In the genomic region with DNA sequence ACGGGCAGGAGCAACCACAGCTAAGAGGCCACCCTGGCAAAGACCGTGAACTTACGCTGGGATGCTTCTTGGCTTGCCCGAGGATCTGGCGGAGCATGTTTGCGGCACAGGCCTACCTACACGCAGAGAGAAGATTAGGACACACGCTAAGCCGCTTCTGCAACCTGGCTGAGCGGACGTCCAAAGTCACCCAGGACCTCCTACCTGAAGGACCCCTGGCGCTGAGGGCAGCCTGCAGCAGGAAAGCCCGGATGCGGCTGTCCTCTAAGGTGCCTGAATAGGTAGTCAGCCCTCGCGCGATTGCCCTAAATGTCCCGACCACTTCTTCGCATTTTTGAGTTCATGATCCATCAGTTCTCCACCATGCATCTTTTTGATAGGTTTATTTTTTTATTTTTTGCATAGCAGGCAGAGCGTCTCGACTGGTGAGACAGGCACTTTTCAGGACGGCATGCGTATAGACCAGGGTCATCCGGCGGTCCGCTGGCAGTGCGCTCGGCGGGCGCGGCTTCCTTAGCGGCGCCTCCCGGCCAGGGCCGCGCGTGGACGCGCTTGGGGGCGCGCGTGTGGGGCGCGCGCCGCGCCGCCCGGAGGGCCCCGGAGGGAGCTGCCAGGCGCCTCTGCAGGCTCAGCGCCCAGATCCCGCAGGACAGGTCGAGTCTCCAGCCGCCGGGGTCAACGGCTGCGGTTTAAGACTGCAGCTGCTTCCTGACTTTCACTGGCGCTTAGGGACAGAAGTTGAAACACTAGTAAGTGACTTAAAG, we compare ENCODE assay signal across 1 mouse cellular context.
TF ChIP-seq lines count a peak whose summit lies in the region.

A gene (minus strand): TSS at position 229 of the 764 bp plus-strand sequence.
A gene (plus strand): TSS at position 541 of the 764 bp plus-strand sequence.

TF ChIP-seq in MEL, 35 proteins besides CTCF, POLR2A, EP300 and RAD21 (continued from another document):
- TF ChIP-seq MAX (IDR thresholded peaks at IDR 0.05; ENCODE audit: low read length) (peak; percentile 100), ZKSCAN1 (IDR thresholded peaks at IDR 0.05; ENCODE audit: low read depth, low read length) (no peak), KAT2A (conservative IDR thresholded peaks at IDR 0.05; ENCODE audit: low read depth, low read length) (peak; percentile 67), HCFC1 (IDR thresholded peaks at IDR 0.05; ENCODE audit: low read depth, low read length) (peak; percentile 93)
TF ChIP-seq in MEL: peak in this region for 14.
